In genomic region chr6:4982686-4983162, GRCm38 (mm10) we compare ENCODE assay signal across 8 mouse cellular contexts.
DNase-seq lines count a peak whose midpoint lies in the region; ATAC-seq and TF ChIP-seq lines count a peak whose summit lies in the region.
"Had no signal": no experiment of that assay in that cellular context is flagged by ENCODE, and none has a peak within 500 bp of the region (broad histone marks: within the 10 kb centered on the region; RNA-seq: fewer than 3 reads in every experiment).

No protein-coding gene starts in this region.

- DNase-seq in ES-CJ7 (ENCODE audit: low read depth, low spot score), result peak; percentile 89
- peak; percentile 37 for DNase-seq in forebrain, postnatal 0 days
- DNase-seq in lung, adult 2 months, result peak; percentile 52
- no peak for DNase-seq in thymus, adult 2 months
- no peak for DNase-seq in urinary bladder, adult 2 months (ENCODE audit: low spot score)
- no peak for DNase-seq in ovary, postnatal 14 days (ENCODE audit: low spot score)

- no peak overlapping the region for H3K9ac ChIP-seq in forebrain, postnatal 0 days
- H3K9ac ChIP-seq: midbrain, embryonic 12.5 days had no signal

- peak; percentile 83 for ATAC-seq in forebrain, postnatal 0 days

- peaks cover 83% of the 10 kb centered on the region for H3K4me1 ChIP-seq in E14TG2a.4 (replicated peaks; ENCODE audit: low read depth, low read length)
- no peaks in the 10 kb centered on the region for H3K4me1 ChIP-seq in forebrain, postnatal 0 days (ENCODE audit: insufficient read depth)
- H3K4me1 ChIP-seq in lung, adult 2 months (ENCODE audit: control insufficient read depth, insufficient read depth, low read length), result no peaks in the 10 kb centered on the region
- no peaks in the 10 kb centered on the region for H3K4me1 ChIP-seq in thymus, adult 2 months (replicated peaks; ENCODE audit: control insufficient read depth, insufficient read depth, low read length)

- no peaks in the 10 kb centered on the region for H3K9me3 ChIP-seq in E14TG2a.4 (ENCODE audit: low read length)
- no peaks in the 10 kb centered on the region for H3K9me3 ChIP-seq in forebrain, postnatal 0 days (ENCODE audit: low read length)
- H3K9me3 ChIP-seq: midbrain, embryonic 12.5 days had no signal

- no peaks in the 10 kb centered on the region for H3K36me3 ChIP-seq in E14TG2a.4 (ENCODE audit: insufficient read depth, low read length)
- H3K36me3 ChIP-seq in forebrain, postnatal 0 days (ENCODE audit: insufficient read depth), result no peaks in the 10 kb centered on the region
- H3K36me3 ChIP-seq in thymus, adult 2 months (ENCODE audit: control insufficient read depth, insufficient read depth, low read length), result no peaks in the 10 kb centered on the region
- H3K36me3 ChIP-seq: midbrain, embryonic 12.5 days had no signal

- no peak for TF ChIP-seq POLR2A in lung, adult 2 months (IDR thresholded peaks at IDR 0.05; ENCODE audit: borderline replicate concordance, extremely low read depth, low read depth, low read length)
- no peak for TF ChIP-seq POLR2A in thymus, adult 2 months (IDR thresholded peaks at IDR 0.05; ENCODE audit: control insufficient read depth, extremely low read depth, insufficient read depth, low read length, poor library complexity)

- 33% methylated on average over 9 of the region's 9 CpGs for WGBS in forebrain, postnatal 0 days
- WGBS in lung, adult 2 months, result 53% methylated on average over 9 of the region's 9 CpGs
- WGBS in thymus, adult 2 months, result 91% methylated on average over 9 of the region's 9 CpGs

- peak; percentile 88 for TF ChIP-seq CTCF in E14TG2a.4 (conservative IDR thresholded peaks at IDR 0.05; ENCODE audit: low read length)
- TF ChIP-seq CTCF in forebrain, postnatal 0 days (IDR thresholded peaks at IDR 0.05; ENCODE audit: low read depth), result peak; percentile 50
- peak; percentile 58; the same call in 1 of the 2 replicates for TF ChIP-seq CTCF in lung, adult 2 months (IDR thresholded peaks at IDR 0.05; ENCODE audit: insufficient read depth, low read length)
- no peak for TF ChIP-seq CTCF in thymus, adult 2 months (IDR thresholded peaks at IDR 0.05; ENCODE audit: borderline replicate concordance, control insufficient read depth, extremely low read depth, insufficient read depth, low read length, poor library complexity)

- H3K27ac ChIP-seq in forebrain, postnatal 0 days (ENCODE audit: low read depth, low read length), result no peak overlapping the region
- no peak overlapping the region for H3K27ac ChIP-seq in thymus, adult 2 months (ENCODE audit: control insufficient read depth, insufficient read depth, low read length)
- H3K27ac ChIP-seq: midbrain, embryonic 12.5 days had no signal

- no peaks in the 10 kb centered on the region for H3K27me3 ChIP-seq in E14TG2a.4 (ENCODE audit: insufficient read depth, low read length)
- no peaks in the 10 kb centered on the region for H3K27me3 ChIP-seq in forebrain, postnatal 0 days (ENCODE audit: insufficient read depth, low read length)
- H3K27me3 ChIP-seq in thymus, adult 2 months (ENCODE audit: control insufficient read depth, insufficient read depth, low read length), result no peaks in the 10 kb centered on the region
- H3K27me3 ChIP-seq: midbrain, embryonic 12.5 days had no signal

- H3K4me3 ChIP-seq in E14TG2a.4 (replicated peaks; ENCODE audit: low read length), result peak overlapping the region; percentile 32; the same call in 1 of the 2 replicates
- no peak overlapping the region for H3K4me3 ChIP-seq in forebrain, postnatal 0 days (ENCODE audit: low read depth, low read length)
- H3K4me3 ChIP-seq in lung, adult 2 months (replicated peaks; ENCODE audit: extremely low read depth, low read depth, low read length), result no peak overlapping the region
- H3K4me3 ChIP-seq in thymus, adult 2 months (ENCODE audit: control insufficient read depth, insufficient read depth, low read length), result no peak overlapping the region
- H3K4me3 ChIP-seq: midbrain, embryonic 12.5 days had no signal

- H3K4me2 ChIP-seq in forebrain, postnatal 0 days (ENCODE audit: low read depth), result no peak overlapping the region
- H3K4me2 ChIP-seq: midbrain, embryonic 12.5 days had no signal

Comparison
In these comparisons a context has a peak if more than half of its experiments do, and no peak if none do; other contexts are left out.
1. DNase-seq: peak in ES-CJ7 (single experiment), forebrain, postnatal 0 days (single experiment) and lung, adult 2 months (single experiment); none in thymus, adult 2 months (single experiment), urinary bladder, adult 2 months (single experiment) and ovary, postnatal 14 days (single experiment).